Mouse (Mus musculus) thymus, postnatal 4 days (tissue): ENCODE results near the gene Pim1.

Source experiments
- DNase-seq: peaks from one replicate; pipeline ENCODE4 v3.0.0; 2021

Gene Pim1

GRCm38 (mm10) chr17:29531757-29532384 is 41.3 kb downstream of the Pim1 start:
- peak; percentile 78 for DNase-seq

- DNase-seq: peak; percentile 30
Observed at GRCm38 (mm10) chr17:29533866-29534265, 43.3 kb downstream of the Pim1 start.

- DNase-seq: no peak
Observed at GRCm38 (mm10) chr17:29540426-29540825, 49.9 kb downstream of the Pim1 start.

- DNase-seq: no peak
Observed at GRCm38 (mm10) chr17:29541419-29541818, 50.9 kb downstream of the Pim1 start.

GRCm38 (mm10) chr17:29542831-29543690 is 52.5 kb downstream of the Pim1 start:
- DNase-seq: no peak

GRCm38 (mm10) chr17:29544064-29544463 is 53.5 kb downstream of the Pim1 start:
- no peak for DNase-seq

GRCm38 (mm10) chr17:29545241-29545640 is 54.7 kb downstream of the Pim1 start:
- DNase-seq: no peak
